ENCODE assay signal across 30 mouse cellular contexts in genomic region chr6:113163513-113163912, GRCm38 (mm10). TPM values are rescaled to one million over a fixed set of nuclear protein-coding genes. Genes with fewer than 3 reads are reported as not detected.
"Had no signal": no experiment of that assay in that cellular context is flagged by ENCODE, and none has a peak within 500 bp of the region (broad histone marks: within the 10 kb centered on the region; RNA-seq: fewer than 3 reads in every experiment).

No protein-coding gene starts in this region.

- H3K4me1 ChIP-seq: limb, embryonic 10.5 days; liver, embryonic 12.5 days; liver, embryonic 13.5 days; liver, embryonic 15.5 days; midbrain, embryonic 10.5 days; midbrain, embryonic 12.5 days; midbrain, embryonic 15.5 days had no signal

- H3K4me3 ChIP-seq: limb, embryonic 10.5 days; limb, embryonic 12.5 days; limb, embryonic 13.5 days; limb, embryonic 15.5 days; liver, embryonic 12.5 days; liver, embryonic 13.5 days; liver, embryonic 15.5 days; lung, embryonic 15.5 days; megakaryocyte, embryonic 14.5 days; midbrain, embryonic 10.5 days; midbrain, embryonic 12.5 days; midbrain, embryonic 13.5 days; midbrain, embryonic 15.5 days; myocyte had no signal

- DNase-seq: left cerebral cortex, postnatal 4 days; liver; liver, embryonic 13.5 days; liver, postnatal 0 days; lung, adult 18-20 months; lung, adult 2 months; lung, embryonic 14.5 days; lung, postnatal 10 days; lung, postnatal 14 days; lung, postnatal 36 days; lung, postnatal 4 days; midbrain, embryonic 14.5 days had no signal

- H3K27ac ChIP-seq: limb, embryonic 10.5 days; limb, embryonic 12.5 days; limb, embryonic 13.5 days; limb, embryonic 15.5 days; liver, embryonic 12.5 days; liver, embryonic 13.5 days; liver, embryonic 14.5 days; liver, embryonic 15.5 days; lung, embryonic 15.5 days; macrophage; midbrain, embryonic 10.5 days; midbrain, embryonic 12.5 days; midbrain, embryonic 13.5 days; midbrain, embryonic 15.5 days had no signal

- H3K9ac ChIP-seq: limb, embryonic 12.5 days; limb, embryonic 13.5 days; limb, embryonic 15.5 days; liver, embryonic 12.5 days; liver, embryonic 13.5 days; liver, embryonic 14.5 days; liver, embryonic 15.5 days; liver, postnatal 0 days; lung, embryonic 14.5 days; lung, embryonic 15.5 days; midbrain, embryonic 12.5 days; midbrain, embryonic 13.5 days; midbrain, embryonic 15.5 days had no signal

- H3K36me3 ChIP-seq: liver, embryonic 12.5 days; lung, embryonic 15.5 days; midbrain, embryonic 15.5 days had no signal

- H3K27me3 ChIP-seq: limb, embryonic 12.5 days; limb, embryonic 13.5 days; limb, embryonic 15.5 days; liver, embryonic 12.5 days; liver, embryonic 13.5 days; liver, embryonic 15.5 days; lung, embryonic 15.5 days; midbrain, embryonic 12.5 days; midbrain, embryonic 13.5 days; midbrain, embryonic 15.5 days had no signal

- H3K9me3 ChIP-seq: limb, embryonic 12.5 days; limb, embryonic 13.5 days; limb, embryonic 15.5 days; liver, embryonic 12.5 days; liver, embryonic 13.5 days; liver, embryonic 15.5 days; lung, embryonic 15.5 days; midbrain, embryonic 10.5 days; midbrain, embryonic 12.5 days; midbrain, embryonic 13.5 days; midbrain, embryonic 15.5 days had no signal

RNA-seq across cellular contexts. Expression of gene Lhfpl4, which starts 31.7 kb away (rescaled TPM):
- total RNA-seq: liver, adult 2 months; megakaryocyte-erythroid progenitor cell, adult 5-6 weeks; monocyte, adult 5-6 weeks had no signal
- polyA plus RNA-seq: liver, embryonic 14.5 days; liver, postnatal 0 days; macrophage had no signal
